Mouse (Mus musculus): ENCODE results near the gene Gtf2h2. TPM values are rescaled to one million over a fixed set of nuclear protein-coding genes. Genes with fewer than 3 reads are reported as not detected.
"Not testable (repeated sequence)": the region's sequence is repeated elsewhere in the genome, so short reads cannot be mapped to it uniquely, and the experiment has no call there.

Gtf2h2 gene
- 57.3 and 64.3 TPM in 2 replicates for polyA plus RNA-seq (2015; fragmentation: Nextera tagmentation; extraction: Ambion mirVana)

- DNase-seq (ENCODE audit: low spot score) = peak; percentile 88
These were observed at the start of gene Gtf2h2 for GRCm38 (mm10) chr13:100492061-100492787. Gene Gtf2h2, minus strand, starts transcription at chr13:100492579.

- no peak for DNase-seq (ENCODE audit: low spot score)
These were observed 43.8 kb upstream of the Gtf2h2 start for GRCm38 (mm10) chr13:100536149-100536548.

- no peak for DNase-seq (ENCODE audit: low spot score)
These were observed 40.5 kb upstream of the Gtf2h2 start for GRCm38 (mm10) chr13:100532788-100533365.

GRCm38 (mm10) chr13:100526649-100527038, 34.3 kb upstream of the Gtf2h2 start:
- DNase-seq (ENCODE audit: low spot score) = no peak

- DNase-seq (ENCODE audit: low spot score) = no peak
These were observed 33.7 kb upstream of the Gtf2h2 start for GRCm38 (mm10) chr13:100525935-100526648.

- no peak for DNase-seq (ENCODE audit: low spot score)
These were observed 32.5 kb upstream of the Gtf2h2 start for GRCm38 (mm10) chr13:100524896-100525295.

- DNase-seq (ENCODE audit: low spot score) = no peak
These were observed 31.3 kb upstream of the Gtf2h2 start for GRCm38 (mm10) chr13:100523698-100524097.

GRCm38 (mm10) chr13:100521724-100522591, 29.6 kb upstream of the Gtf2h2 start:
- no peak for DNase-seq (ENCODE audit: low spot score)

- DNase-seq (ENCODE audit: low spot score) = no peak
These were observed 26.8 kb upstream of the Gtf2h2 start for GRCm38 (mm10) chr13:100519162-100519561.

GRCm38 (mm10) chr13:100518191-100518590, 25.8 kb upstream of the Gtf2h2 start:
- DNase-seq (ENCODE audit: low spot score) = no peak

- no peak for DNase-seq (ENCODE audit: low spot score)
These were observed 25.3 kb upstream of the Gtf2h2 start for GRCm38 (mm10) chr13:100517652-100518153.

GRCm38 (mm10) chr13:100516213-100517105, 24.1 kb upstream of the Gtf2h2 start:
- DNase-seq (ENCODE audit: low spot score) = no peak

GRCm38 (mm10) chr13:100512792-100513191, 20.4 kb upstream of the Gtf2h2 start:
- DNase-seq (ENCODE audit: low spot score) = no peak

GRCm38 (mm10) chr13:100511860-100512364, 19.5 kb upstream of the Gtf2h2 start:
- DNase-seq (ENCODE audit: low spot score) = no peak

- DNase-seq (ENCODE audit: low spot score) = no peak
These were observed 18.9 kb upstream of the Gtf2h2 start for GRCm38 (mm10) chr13:100511146-100511859.

GRCm38 (mm10) chr13:100499625-100500024, 7.2 kb upstream of the Gtf2h2 start:
- DNase-seq (ENCODE audit: low spot score) = not testable (repeated sequence)

- DNase-seq (ENCODE audit: low spot score) = no peak
These were observed 3.0 kb upstream of the Gtf2h2 start for GRCm38 (mm10) chr13:100495337-100495736.

GRCm38 (mm10) chr13:100494370-100494769, 2.0 kb upstream of the Gtf2h2 start:
- not testable (repeated sequence) for DNase-seq (ENCODE audit: low spot score)

- DNase-seq (ENCODE audit: low spot score) = no peak
These were observed 934 bp upstream of the Gtf2h2 start for GRCm38 (mm10) chr13:100493313-100493712.
